Mouse (Mus musculus) heart, adult 2 months (tissue): ENCODE measurements around the gene Sbk2.

Experiments
- CTCF ChIP-seq: fragments of 200-600 bp; IDR thresholded peaks from 2 replicates; pipeline ENCODE4 v1.8.1; 2022; ENCODE audit warnings: antibody characterized with exemption, mild to moderate bottlenecking, moderate library complexity
- EP300 ChIP-seq: fragments of 200-500 bp; IDR thresholded peaks from 2 replicates; pipeline ENCODE4 v1.6.1; 2011; ENCODE audit warnings: low read depth, low read length, control low read depth; ENCODE audit not compliant: insufficient read depth

- TF ChIP-seq CTCF (no peak), EP300 (no peak)
Observed at GRCm38 (mm10) chr7:4950561-4951342, 13.5 kb downstream of the Sbk2 start.
